Mouse (Mus musculus) cerebellum, adult 11-12 months (tissue): ENCODE measurements around the gene Tor4a.

Experiments used
- DNase-seq: peaks from one replicate; pipeline ENCODE4 v3.0.0; 2022

Gene Tor4a

GRCm38 (mm10) chr2:25224766-25225752, 28.4 kb upstream of the Tor4a start:
- DNase-seq, result peak; percentile 100

- no peak for DNase-seq
Observed at GRCm38 (mm10) chr2:25224492-25224765, 27.7 kb upstream of the Tor4a start, which contains the start of gene Tubb4b. Gene Tubb4b, minus strand, starts transcription at chr2:25224702.

GRCm38 (mm10) chr2:25223681-25224491, 27.2 kb upstream of the Tor4a start:
- peak; percentile 84 for DNase-seq

- no peak for DNase-seq
Observed at GRCm38 (mm10) chr2:25221331-25221772, 24.7 kb upstream of the Tor4a start.

GRCm38 (mm10) chr2:25218445-25218844, 21.8 kb upstream of the Tor4a start, which contains the start of gene Fam166a:
Gene Fam166a, plus strand, starts transcription at chr2:25218745.
- DNase-seq, result no peak

GRCm38 (mm10) chr2:25217666-25218065, 21.0 kb upstream of the Tor4a start:
- DNase-seq, result no peak

- no peak for DNase-seq
Observed at GRCm38 (mm10) chr2:25214444-25214843, 17.8 kb upstream of the Tor4a start, which contains the start of gene Stpg3. Gene Stpg3, minus strand, starts transcription at chr2:25214637.

GRCm38 (mm10) chr2:25213266-25213865, 16.7 kb upstream of the Tor4a start:
- DNase-seq, result no peak

- peak; percentile 84 for DNase-seq
Observed at GRCm38 (mm10) chr2:25211121-25211670, 14.5 kb upstream of the Tor4a start, which contains the start of gene Nelfb. Gene Nelfb, minus strand, starts transcription at chr2:25211489.

- DNase-seq, result no peak
Observed at GRCm38 (mm10) chr2:25210686-25211085, 14.0 kb upstream of the Tor4a start.

GRCm38 (mm10) chr2:25207593-25207992, 10.9 kb upstream of the Tor4a start:
- no peak for DNase-seq

- no peak for DNase-seq
Observed at GRCm38 (mm10) chr2:25203631-25204214, 7.0 kb upstream of the Tor4a start.

- no peak for DNase-seq
Observed at GRCm38 (mm10) chr2:25200631-25201030, 3.9 kb upstream of the Tor4a start.

GRCm38 (mm10) chr2:25197946-25198345, 1.3 kb upstream of the Tor4a start:
- DNase-seq, result no peak

GRCm38 (mm10) chr2:25197191-25197590, 505 bp upstream of the Tor4a start:
- DNase-seq, result no peak

- DNase-seq, result no peak
Observed at GRCm38 (mm10) chr2:25195211-25196156, 1.2 kb downstream of the Tor4a start.

- DNase-seq, result no peak
Observed at GRCm38 (mm10) chr2:25194486-25195171, 2.1 kb downstream of the Tor4a start.

- DNase-seq, result no peak
Observed at GRCm38 (mm10) chr2:25194006-25194405, 2.7 kb downstream of the Tor4a start.

- peak; percentile 83 for DNase-seq
Observed at GRCm38 (mm10) chr2:25193330-25193770, 3.3 kb downstream of the Tor4a start.

GRCm38 (mm10) chr2:25187841-25188240, 8.8 kb downstream of the Tor4a start:
- no peak for DNase-seq
